Mouse (Mus musculus): ENCODE measurements around the gene 5530400C23Rik. TPM values are rescaled to one million over a fixed set of nuclear protein-coding genes. Genes with fewer than 3 reads are reported as not detected.

The 5530400C23Rik gene
- polyA plus RNA-seq (2015; fragmentation: Nextera tagmentation; extraction: Ambion mirVana), result not detected in 2 replicates

GRCm38 (mm10) chr6:133291916-133292315, at the start of gene 5530400C23Rik:
Gene 5530400C23Rik, plus strand, starts transcription at chr6:133292216.

Other genes with a start within 250 kb of the 5530400C23Rik start
- not detected in 2 replicates for gene Tas2r140, start 236.4 kb upstream of the 5530400C23Rik start, polyA plus RNA-seq (2015; fragmentation: Nextera tagmentation; extraction: Ambion mirVana)
- 32.3 and 38.9 TPM in 2 replicates for gene Smim10l1, start 187.3 kb upstream of the 5530400C23Rik start, polyA plus RNA-seq (2015; fragmentation: Nextera tagmentation; extraction: Ambion mirVana)